Mouse (Mus musculus): ENCODE results near the gene 4930404H24Rik.

DNA sequence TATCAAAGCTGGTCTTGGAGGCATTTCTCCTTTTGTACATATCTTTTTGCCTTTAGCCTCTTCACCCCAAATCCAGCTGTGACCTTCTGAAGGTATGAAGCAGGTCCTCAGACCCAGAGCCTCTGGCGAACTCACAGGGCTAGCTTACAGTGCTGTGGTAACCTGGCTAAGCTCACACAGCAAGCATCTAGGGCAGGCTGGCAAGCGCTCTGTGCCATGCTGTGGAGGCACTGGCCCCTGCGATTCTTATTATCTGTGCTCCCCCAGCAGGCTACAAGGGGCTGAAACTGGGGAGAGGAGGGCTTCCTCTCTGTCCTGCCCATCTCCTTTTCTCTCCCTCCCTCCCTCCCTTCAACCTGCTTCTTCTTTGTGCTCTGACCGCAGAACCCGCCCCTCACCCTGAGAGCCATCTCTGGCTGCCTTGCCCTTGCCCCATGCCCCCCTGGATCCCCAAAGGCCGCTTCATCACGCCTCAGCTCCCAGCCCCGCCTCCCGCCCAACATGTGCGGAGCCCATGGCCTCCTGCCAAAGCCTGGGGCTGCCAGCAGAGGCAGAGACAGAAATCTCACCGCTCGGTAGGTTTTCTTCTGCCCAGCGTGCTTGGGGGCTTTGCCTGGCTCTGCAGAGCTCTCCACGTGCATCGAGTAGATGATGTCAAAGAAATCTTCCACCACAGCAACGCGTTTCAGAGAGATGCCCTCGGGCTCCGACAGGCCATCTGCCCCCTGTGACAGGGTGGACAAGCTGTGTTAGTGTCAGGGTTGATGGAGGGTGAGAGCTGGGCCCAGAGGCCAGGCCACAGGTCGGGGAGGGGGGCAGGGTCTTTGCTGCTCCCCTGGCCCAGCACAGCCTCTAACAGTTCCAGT is 9.2 kb upstream of the 4930404H24Rik start:
- TF ChIP-seq EP300 (IDR thresholded peaks at IDR 0.05; ENCODE audit: low read depth) (0 out of 2 replicates have a peak, but pooled peaks have one; percentile 32), CTCF (IDR thresholded peaks at IDR 0.05; ENCODE audit: low read depth) (peak; percentile 44)

Data from liver, embryonic 14.5 days (tissue).